Mouse (Mus musculus) gastrocnemius, postnatal 10 days (tissue): ENCODE data around the gene 2010300C02Rik. TPM values are rescaled to one million over a fixed set of nuclear protein-coding genes. Genes with fewer than 3 reads are reported as not detected.
"Not testable (repeated sequence)": the region's sequence is repeated elsewhere in the genome, so short reads cannot be mapped to it uniquely, and the experiment has no call there.

Experiments used
- DNase-seq: peaks from one replicate; pipeline ENCODE4 v3.0.0; 2021; ENCODE audit warnings: mixed read lengths
- long read RNA-seq, 2 experiments: library from polyadenylated mRNA; stranded (forward); transcript quantifications; one replicate each; pipeline ENCODE4 v2.0.0; 2021
- total RNA-seq, 2 experiments: library from RNA; stranded (reverse); gene quantifications; 2 replicates each; pipeline ENCODE4 v1.2.3; 2021

The 2010300C02Rik gene
- total RNA-seq, result under 1 TPM; 0.38 to 0.86 TPM
- long read RNA-seq, experiment 1, partial matches to known transcripts, result 0 of 2 reads
- long read RNA-seq, experiment 1, other reads (novel, unspliced or antisense), result 2 of 2 reads
- long read RNA-seq, experiment 2, result 0 reads

DNA sequence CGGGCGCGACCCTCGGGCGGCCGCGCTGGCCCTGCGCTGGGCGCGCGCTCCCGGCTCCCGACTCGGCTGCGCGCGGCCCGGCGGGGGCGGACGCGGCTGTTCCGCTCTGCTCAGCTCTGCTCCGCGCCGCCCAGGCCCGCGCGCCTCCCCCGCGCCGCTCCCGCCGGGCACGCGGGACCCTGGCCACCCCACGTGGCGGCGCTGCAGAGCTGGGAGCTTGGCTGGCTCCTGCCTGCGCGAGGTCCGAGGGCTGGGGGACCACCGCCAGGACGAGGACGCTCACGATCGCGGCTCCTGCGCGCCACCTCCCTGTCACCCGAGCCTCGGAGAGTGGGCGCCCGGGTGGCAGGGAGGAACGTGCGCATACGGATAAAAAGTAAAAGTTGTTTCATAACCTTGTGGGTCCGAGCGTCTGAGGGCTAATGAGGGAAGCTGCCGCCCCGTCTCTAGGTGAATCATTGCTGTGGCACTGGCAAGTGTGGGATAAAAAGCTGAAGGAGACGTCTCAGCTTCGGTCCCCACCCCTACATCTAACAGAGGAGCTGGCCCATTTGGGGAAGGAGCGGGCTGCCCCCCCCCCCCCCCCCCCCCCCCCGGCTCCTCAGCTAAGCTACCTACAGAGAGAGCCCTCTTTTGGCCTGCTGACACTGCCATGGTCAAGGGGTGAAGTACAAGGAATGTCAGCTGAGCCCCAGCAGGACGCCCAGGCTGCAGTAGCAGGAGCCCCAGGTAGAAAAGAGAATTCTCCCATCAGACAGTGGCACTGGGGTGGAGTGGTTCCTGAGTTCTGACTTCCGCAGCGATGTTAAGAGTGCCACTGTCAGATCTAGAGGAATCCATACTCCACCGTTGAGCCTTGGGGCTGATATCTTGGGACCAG is at the start of gene 2010300C02Rik:
Gene 2010300C02Rik (minus strand): TSS at position 325 of the 880 bp plus-strand sequence.
- DNase-seq, result peak; percentile 66

DNA sequence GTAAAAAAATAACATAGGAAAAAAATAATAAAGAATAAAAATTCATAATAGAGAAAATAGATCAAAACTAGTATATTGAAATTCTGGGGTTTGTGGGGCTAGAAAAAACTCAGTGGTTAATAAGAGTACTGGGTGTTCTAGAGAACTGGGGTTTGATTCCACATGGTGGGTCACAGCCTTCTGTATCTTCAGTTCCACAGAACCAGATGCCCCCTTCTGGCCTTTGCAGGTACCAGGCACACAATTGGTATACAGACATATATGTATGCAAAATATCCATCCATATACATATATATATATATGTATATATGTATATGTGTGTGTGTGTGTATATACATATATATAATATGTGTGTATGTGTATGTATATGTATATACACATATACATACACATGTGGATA is 39.5 kb upstream of the 2010300C02Rik start:
- DNase-seq, result no peak

DNA sequence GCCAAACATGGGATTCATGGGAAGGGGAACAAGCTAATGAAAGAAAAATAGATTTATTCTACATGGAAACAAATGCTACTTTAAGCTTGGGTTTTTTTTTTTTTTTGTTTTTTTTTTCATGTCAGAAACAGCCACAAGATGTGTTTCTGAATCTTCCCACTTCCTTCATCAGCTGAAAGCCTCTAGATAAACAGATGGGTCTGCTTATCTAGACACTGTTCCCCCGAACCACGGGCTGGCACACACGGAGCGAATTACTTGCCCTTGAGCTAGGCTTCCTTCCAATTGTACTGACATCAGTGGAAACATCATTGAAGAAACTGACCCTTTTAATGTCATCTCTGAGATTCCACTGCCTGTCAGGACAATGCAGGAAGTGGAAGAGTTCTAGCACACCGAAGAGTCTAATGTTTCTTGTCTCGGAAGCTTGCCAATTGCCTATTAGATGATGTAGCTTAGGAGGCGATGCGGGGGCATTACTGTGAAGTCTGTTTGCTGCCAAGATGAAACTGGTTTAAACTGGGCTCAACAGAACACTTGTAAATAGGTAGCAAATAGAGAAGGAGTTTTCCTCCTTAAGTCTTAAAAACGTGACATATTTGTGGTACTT is 24.9 kb upstream of the 2010300C02Rik start:
- no peak for DNase-seq

DNA sequence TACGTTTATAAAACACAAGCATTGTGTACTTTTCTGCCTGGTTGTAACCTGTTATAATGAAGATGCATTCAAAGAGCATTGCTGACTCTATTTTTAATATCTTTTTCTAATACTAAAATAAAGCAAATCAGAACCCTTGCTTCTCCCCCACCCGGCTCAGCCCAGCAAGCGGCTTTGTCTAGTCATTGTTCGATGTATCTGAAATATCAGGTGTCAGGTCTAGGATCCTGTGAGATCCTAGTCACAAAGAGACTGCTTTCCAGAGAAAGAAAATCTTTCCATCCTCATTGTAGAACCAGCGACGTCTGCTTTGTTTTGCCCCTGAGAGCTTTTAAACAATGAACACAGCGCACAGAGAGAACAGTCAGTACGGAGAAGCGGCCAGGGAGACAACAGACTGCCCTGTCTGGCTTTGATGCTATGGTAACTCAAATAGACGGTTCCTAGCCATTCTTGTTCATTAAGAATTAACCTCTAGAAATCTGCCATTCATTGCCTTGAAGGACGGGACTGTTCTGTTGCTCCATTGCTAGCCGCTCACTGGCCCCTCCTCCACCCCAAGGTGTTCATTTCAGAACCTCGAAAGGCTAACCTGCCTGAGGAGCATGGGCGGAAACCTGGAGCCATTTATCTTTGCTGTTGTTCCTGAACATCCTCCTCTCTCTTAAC is 22.9 kb upstream of the 2010300C02Rik start:
- no peak for DNase-seq

DNA sequence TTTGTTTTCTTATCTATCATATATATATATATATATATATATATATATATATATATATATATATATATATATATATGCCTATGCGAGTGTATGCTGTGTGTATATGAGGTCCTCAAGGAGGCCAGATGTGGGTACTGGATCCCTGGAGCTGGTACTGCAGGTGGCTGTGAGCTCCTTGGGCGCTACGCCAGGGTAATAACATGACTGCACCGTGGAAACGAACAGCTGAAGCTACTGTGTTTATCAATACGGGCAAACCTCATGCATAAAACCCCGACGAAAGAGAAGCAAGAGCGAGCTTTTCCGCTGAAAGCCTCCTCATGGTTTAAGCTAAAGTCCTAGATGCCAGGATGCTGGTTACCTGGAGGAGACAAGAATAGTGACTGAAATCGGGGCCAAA is 22.2 kb upstream of the 2010300C02Rik start:
- no peak for DNase-seq

DNA sequence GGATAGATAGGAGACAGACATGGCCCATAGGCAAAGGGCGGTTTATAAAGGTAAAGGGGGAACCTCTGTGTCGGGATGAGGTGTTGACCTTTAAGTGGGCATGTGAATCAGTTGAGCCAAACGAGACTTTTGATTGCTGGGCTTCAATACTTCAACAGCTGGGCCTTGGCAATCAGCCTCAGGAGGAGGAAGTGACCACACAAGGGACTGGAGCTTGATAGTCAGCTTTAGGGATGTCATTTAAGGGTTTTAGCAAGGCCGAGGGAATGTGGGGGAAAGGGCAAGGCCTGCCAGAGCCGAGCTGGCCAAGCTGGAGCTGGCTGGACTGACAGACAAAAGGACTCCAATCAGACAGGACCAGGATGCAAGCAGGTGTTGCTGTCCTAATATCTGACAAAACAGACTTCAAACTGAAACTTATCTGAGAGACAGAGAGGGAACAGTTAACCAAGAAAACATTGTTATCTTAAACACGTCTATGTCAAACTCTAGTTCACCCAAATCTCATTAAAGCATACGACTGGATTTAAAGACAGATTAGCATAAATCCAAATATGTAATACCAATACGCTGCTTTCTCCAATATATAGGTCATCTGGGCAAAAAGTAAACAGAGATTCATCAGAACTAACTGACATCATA is 20.4 kb upstream of the 2010300C02Rik start:
- DNase-seq, result no peak

DNA sequence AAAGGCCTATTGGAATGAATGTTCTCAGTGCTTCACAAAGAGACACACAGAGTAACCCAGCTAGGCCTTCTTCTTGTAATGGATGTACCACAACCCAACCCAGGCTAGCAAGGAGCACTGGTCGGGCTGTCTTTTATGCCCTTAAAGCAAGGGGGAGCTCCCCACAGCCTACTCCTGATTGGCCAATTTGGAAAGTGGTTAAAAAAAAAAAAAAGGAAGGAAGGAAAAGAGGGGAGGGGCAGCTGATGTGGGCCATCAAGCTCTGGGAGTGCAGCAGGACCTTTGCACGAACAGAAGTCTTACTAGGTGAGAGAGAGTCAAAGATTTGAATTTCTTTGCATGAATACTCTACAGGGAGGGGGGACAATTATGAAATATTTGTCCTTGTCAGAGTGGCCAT is 19.0 kb upstream of the 2010300C02Rik start:
- no peak for DNase-seq

DNA sequence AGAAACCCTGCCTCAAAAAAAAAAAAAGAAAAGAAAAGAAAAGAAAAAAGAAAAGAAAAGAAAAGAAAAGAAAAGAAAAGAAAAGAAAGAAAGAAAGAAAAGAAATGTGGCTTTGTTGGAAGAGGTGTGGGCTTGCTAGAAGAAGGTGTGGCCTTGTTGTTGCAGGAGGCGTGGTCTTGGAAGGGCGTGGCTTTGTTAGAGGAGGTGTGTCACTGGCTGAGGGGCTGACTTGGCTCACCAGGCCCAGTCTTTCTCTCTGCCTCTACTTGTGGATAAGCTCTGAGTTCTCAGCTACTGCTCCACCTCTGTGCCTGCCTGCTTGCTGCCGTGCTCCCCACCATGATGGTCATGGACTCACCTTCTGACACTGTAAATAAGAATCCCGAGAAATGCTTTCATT is 17.2 kb upstream of the 2010300C02Rik start:
- DNase-seq, result no peak

DNA sequence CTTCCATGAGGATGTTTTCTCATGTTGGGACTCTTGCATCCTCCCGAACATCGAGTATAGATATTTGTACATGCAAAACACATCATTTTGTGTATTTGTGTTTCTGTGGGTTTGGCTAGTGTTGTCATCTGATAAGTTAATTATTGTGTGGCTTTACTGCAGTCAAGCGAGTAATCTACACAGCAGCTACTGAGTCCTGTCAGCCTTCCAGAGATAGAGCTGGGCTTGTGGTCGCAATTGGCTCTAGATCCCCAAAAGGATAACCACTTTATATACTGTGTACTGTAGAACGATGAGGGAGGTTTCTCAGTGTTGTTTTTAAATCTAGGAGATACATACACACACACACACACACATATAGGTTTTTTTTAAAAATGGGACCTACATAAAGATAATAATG is 16.0 kb upstream of the 2010300C02Rik start:
- no peak for DNase-seq

DNA sequence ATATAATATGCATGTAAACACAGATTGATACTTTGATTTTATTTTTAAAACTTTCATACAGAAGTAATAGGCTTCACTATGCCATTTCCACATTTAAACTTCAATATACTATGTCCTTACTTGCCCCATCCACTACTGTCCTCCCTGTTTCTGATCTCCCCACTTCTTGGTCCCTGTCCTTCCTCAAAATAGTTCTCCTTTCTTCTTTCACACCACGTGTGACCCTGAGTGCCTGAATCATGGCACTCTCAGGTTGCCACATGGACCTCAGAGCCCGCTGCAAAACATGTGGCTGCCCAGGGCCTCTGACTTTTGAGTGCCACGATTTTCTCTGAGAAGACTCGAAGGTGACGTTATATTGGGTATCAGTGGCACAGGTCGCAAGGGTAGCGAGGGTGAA is 15.0 kb upstream of the 2010300C02Rik start:
- no peak for DNase-seq

DNA sequence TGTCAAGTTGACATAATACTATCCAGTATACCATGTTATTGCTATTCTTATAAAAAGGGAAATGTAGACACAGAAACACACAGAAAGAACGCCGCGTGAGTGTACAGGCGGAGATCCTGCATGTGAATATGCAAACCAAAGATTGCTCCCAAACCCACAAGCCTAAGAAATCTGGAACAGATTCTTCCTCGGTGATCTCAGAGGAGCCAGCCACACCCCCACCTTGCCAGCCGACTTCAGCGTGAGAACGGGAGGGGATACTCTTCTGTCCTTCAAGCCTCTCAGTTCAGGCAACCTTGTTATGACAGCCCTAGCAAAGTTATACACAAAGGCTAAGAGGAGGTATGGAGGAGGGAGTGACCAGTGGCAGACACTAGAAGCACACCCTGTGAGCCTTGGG is 9.5 kb upstream of the 2010300C02Rik start:
- DNase-seq, result no peak

DNA sequence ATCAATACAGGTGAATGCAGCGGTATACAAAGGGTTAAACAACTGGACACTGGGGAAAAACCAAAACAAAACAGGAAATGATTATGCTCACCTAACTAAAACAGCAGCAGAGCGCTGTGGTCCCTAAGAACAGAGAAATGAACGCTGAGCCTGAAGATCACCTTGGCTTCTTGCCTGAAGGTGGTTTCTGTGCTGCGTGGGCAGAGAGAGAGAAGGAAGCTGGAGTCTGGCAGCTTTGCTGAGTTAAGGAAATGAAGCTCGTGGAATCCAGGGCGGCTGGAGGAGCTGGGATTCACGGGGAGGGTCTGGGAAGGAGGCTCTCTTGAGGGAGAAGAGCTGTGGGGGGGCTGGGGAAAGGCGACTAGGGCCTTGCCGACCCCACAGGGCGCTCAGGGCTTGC is 8.2 kb upstream of the 2010300C02Rik start:
- DNase-seq, result no peak

DNA sequence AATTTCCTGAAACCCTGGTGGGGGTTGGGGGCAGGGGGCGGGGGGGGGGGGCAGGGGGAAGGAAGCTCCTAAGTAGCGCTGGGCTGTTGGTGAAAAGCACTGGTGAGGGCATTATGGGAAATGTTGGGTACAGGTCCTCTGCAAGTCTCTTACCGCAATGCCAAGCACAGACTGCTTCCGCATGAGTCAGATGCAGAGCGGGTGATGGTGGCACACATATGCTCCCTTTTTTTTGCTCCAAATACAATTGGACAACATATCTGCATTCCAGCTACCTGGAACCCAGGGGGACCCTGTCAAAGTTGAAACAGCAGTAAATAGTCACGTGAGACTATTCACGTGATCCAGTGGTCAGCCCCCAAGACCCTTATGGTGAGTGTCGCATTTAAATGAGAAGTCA is 7.3 kb upstream of the 2010300C02Rik start:
- no peak for DNase-seq

DNA sequence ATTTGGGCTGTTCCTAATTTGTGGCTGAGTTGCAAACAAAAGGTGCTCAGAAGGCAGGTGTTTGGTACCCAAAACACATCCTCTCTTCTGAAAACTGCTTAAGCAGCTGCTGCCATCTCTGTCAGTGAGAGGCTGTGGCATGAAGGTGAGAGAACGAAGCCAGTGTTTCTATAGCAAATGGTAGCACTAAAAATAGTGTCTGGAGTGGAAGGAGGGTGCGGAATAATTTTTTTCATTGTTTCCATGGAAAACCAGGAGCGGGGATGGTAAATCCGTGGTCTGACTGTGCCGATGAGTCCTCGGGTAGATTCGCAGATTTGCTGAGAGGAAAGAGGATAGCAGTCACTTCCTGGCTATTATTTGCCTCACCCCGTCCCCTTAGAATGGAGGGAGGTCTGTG is 6.5 kb upstream of the 2010300C02Rik start:
- no peak for DNase-seq

DNA sequence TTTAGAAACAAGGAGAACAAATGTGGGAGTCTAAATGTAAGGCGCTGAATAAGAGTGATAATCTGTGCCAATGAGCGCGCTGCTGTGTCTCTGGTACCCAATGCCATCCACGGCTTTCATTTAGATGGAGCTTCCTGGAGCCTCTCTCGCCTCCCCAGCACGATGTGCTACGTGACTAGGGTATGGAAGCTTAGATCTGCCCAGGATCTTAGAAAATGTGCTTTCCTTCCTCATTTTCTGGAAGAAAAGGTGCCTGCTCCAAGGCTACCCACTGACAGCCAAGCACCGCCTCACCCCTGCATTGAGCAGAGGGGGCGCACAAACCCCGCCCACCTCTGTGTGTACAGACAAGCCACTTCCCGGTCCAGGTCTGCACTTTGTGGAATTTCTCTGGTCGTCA is 6.0 kb upstream of the 2010300C02Rik start:
- DNase-seq, result no peak

DNA sequence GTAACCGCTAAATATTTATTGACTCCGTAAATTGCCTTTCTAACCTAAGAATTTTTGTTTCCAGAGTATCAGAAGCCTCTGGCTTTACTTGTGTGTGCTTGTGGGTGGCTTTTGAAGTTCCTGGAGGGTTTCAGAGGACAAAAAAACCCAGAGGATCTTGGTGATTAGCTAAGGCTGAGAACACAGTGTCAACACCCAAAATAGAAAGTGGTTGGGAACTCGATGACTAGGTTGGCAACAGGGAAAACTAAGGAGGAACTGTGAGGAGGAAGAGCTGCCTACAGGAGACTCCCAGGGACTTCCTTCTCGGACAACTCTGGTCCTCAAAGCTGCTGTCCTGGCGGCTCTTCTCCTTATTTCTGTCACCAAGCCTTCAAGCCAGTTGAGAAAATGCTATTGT is 1.2 kb upstream of the 2010300C02Rik start:
- DNase-seq, result no peak

DNA sequence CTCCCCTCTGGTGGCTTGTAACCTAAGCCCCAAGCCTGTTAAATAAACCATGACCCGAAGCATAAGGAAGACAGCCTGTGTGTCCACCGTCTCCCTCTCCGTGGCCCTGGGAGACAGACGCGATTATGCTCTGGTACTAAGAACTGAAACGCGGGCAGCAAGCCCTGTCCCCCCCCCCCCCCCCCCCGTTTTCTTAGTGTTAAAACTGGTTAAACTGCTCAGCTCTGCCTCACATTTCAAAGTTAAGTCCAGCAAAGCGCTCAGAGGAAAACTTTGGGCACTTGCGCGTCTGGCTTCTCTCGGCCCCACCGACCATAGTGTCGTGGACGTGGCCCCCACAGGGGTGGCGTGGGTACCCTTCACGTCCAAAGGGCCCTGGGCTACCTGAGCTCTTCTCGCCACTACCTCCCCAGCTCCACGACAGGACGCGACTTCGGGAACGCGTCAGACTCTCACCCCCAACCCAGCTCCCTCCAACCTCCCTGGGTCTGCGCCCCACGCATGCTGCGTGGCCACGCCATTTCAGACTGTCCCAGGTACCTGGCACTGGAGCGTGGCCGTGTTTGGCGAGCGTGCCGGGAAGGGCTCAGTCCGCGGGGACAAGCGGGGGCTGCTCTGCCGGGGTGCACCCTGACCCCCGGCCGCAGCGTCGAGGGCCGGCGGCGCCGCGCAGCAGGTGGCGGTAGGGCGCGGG is 708 bp downstream of the 2010300C02Rik start:
- DNase-seq, result no peak

DNA sequence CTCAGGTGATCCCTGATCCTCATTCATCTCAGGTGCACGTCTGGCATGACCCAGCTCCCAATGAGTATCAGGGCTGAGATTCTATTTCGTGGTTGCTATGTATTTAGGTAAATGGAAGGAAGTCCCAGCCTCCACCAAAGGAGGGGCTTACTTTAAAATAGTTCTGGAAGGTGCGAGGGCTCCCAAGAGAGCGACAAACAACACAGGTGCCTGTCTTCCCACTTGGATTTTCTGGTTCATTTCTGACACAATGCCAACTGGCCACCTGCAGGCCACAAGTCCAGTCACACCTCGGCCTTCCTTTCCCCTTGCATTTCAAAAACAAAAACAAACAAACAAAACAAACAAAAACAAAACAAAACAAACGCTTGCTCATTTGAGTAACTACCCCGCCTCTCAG is 1.4 kb downstream of the 2010300C02Rik start:
- DNase-seq, result no peak

DNA sequence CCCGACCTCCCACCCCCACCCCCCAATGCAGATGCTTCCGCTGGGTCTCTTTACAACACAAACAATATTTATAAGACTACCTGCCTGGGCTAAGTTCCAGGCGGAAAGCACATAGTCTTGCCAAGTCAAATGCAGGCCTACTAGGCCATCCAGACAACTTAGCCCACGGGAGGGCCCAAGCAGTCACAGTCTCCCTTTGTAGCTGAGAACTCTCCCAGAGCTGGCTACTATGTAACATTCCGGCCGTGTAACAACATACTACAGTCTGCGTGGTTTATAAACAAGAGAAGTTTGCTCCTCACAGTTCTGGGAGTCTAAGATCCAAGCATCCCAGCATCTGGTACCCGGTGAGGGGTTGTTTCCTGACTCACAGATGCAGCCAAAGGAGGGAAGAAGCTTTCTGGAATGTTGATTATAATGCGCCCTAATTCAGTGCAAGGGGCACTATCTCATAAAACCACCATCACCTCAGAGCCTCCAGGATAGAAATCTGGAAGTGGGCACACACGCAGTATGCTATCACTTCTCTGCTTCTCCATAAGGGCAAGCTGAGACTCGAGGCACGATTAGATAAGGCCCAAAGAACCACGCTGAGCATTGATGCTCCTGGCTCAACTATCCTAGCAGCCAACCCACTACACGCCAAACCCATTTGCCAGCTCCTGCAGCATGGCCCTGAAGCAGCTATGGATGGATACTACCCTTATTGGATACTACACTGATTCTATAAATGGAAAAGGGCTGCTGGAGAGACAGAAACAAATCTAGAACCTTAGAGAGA is 2.3 kb downstream of the 2010300C02Rik start:
- DNase-seq, result no peak

DNA sequence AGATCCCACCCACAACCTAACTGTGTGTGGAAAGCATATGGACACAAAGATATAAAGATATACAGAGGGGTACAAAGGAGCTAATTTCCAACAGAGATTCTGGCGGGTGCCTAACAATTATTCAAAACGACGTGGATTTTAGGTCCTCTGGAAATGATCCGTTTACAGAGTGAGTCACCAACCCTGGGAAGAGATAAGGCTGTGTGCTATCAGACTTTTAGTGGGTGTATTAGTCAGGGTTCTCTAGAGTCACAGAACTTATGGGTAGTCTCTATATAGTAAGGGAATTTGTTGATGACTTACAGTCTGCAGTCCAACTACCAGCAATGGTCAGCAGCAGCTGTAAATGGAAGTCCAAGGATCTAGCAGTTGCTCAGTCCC is 7.5 kb downstream of the 2010300C02Rik start:
- DNase-seq, result not testable (repeated sequence)
